Mouse (Mus musculus) regulatory T cell (primary cell): ENCODE results near the gene Hmgcll1.

Experiments used
- in situ Hi-C: fragments of 300-600 bp; cut with MboI, MseI; formaldehyde crosslinking; loops from one replicate; pipeline ENCODE4 v1.15.1; 2025; ENCODE audit warnings: high pct_unique_total_duplicates

Hmgcll1 gene

DNA sequence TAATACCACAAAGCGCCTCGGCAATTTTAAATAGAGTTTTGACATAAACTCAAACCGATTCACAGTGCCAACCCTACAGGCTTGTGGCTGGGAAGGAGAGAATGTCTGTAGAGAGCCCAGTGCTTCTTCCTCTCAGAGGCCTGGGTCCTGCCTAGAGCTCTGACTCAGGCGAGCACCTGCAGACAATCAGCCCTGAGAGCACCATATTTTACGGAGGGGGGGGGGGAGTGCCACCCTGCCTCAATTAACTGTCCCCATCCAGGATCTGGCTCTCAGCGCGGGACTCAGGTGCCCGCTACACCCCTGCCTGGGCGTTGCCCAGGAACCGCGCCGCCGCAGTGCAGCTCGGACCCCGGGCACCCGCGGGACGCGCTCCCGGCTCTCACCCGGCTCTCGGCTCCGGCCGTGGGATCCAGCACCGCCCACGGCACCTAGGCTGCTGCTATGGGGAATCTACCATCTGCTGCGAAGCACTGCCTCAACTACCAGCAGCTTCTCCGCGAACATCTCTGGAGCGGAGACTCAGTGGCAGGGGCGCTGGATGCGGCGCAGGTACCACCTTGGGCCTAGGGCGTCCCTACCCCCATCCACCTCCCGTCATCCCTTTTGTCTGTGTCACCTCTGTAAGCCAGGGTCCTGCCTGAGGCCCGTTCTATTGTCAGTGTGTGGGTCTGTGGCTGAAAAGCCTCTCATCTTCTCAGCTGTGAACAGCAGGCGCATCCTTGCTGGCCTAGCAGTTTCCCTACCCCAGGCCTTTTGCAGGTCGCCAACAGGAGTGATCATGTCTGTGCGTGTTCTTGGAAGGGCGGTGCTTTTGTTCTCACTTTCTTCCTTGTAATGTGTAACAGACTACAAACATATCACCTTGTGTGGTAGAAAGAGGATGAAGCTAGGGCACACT is at the start of gene Hmgcll1:
Hmgcll1 (plus strand) TSS at position 225 of the 901 bp plus-strand sequence.
- in situ Hi-C loops = loop anchor here (25.0 kb wide), 1 partner anchor 747 kb away; no protein-coding TSS in a partner anchor

DNA sequence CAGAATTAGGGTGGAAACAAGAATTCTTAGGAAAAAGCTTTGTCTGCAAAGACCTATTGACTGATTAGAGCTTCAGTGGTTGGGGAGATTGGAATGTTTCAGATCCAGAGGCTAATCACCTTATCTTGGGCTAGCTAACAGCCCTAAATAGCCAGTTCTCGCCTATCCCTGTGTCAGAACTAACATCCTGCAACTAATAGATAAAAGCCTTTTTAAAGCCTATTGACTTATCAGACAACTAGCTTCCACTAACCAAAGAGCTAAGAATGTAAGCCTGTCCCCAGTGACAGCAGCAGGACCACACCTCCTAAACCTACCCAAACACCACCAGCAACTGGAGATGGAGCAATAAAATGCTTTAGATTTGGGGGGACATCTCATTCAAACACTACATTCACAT is 34.6 kb upstream of the Hmgcll1 start:
- in situ Hi-C loops = no loop called here

DNA sequence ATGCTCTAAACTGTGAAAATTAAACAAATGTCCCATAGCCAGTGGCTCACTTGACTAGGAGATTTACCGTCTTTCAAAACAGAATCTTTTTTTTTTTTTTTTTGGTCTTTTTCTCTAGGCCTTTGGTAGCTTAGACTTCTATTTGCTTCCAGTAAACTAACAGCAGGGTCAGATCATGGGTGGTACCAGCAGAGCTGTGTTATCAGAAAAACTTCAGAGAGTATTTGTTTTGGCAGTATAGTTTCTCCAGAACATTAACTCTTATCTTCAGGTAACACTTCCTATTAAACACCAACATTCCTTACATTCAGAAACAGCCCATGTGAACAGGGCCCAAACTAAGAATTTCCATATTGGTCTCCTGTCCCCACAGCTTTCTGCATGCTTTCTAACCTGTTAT is 33.5 kb upstream of the Hmgcll1 start:
- in situ Hi-C loops = no loop called here

DNA sequence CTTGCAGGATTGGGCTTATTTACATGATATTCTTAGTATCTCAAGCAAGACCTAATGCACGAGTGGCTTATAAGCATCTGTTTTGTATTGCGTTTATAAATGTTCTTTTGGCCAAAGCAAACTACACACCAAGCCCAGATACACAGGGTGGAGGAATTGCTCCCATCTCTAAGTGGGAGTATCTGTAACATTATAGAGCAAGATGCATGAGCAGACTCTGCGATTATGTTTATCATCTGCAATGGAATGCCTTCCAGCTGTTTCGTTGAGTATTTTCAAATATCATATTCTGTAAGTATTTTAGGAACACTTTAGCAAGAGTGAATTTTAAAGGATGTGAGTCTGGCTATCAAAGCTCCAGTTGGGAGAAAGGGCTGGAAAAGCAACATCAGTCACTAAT is 25.2 kb upstream of the Hmgcll1 start:
- in situ Hi-C loops = no loop called here

DNA sequence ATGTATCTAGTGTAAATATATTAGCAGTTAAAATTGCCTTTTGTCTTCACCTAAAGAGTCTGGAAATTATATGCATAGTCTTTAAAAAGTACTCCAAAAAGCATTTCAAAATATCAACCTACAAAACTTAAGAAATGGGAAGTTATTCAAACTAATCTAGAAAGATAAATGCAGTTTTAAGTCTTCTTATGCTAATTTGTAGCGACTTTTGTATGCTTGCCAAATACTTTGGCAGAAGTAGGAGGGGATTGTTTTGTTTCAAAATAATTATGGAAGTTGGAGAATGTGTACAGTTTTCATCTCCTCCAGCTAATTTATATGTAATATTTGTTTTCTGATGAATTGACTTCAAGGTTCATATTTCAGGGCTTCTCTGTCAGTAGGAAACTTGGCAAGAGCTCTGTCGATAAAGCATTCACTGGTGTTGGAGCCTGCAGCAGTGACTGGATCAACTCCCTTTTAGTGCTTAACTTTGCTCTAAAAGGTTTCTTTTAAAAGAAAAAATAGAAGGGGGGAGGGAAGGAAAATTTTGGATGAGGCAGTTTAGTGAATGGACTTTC is 15.8 kb upstream of the Hmgcll1 start:
- in situ Hi-C loops = no loop called here

DNA sequence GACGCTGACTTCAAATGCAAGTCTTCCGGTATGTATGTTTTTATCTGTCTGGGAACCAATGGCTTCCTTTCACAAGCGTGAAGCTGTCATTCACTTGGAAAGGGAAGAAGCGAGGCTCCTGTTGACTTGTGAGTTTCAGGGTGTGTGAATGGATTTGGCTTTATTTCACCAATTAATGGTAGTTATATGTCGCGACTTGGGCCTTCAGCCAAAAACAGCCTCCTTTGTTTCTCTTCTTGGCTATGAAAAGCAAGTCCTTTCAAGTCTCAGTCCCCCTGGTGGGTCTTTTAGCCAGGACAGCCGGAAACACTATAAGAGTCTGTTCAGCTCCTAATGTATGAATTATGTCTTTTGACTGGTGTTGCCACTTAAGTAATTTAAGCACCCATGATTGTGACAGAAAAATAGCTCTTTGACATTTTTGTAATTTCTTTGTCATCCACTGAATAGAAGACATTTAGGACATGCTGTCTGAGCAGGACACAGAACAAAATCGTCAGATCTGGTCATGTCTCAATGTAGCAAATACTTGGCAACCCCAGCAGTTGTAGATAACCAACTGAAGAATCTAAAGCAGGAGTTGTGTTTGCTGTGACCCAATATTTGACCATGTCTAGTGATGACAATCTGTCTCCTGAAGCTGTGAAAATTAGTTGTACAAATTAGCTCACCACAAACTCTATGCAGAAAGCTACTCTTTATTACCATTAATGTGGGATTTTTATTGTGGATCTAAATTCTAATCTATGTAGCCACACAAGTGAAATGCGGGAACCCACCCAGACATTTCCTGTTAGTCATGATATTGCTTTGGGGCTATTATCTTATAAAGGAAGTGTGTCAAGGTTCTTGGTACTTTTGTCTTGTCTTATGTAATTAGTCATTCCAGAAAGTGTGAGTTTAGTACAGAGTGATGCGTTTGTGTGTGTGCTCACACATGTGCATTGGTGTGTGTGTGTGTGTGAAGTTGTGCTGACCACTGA is 13.5 kb upstream of the Hmgcll1 start:
- in situ Hi-C loops = loop anchor here (25.0 kb wide), 1 partner anchor 761 kb away; no protein-coding TSS in a partner anchor

GRCm38 (mm10) chr9:76003066-76003465 is 11.6 kb upstream of the Hmgcll1 start:
- in situ Hi-C loops = loop anchor here (25.0 kb wide), 1 partner anchor 759 kb away; no protein-coding TSS in a partner anchor

DNA sequence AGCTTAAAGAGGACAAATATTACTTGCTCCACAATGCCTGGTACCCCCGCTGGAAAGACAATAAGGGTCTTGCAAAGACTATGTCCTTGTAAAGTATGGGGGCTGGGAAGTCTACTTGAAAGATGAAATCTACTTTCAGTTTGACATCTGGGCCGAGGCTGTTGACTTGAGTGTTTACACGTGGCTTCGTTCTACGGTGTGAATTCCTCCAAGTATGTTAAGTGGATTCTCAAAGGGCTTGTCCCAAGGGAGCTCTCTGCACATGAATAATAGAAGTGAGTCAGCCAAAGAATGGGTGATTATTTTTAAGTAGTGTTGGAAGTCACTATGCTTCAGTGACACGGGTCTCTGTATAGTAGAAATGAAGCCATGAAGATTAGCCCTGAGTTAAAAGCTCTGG is 11.0 kb upstream of the Hmgcll1 start:
- in situ Hi-C loops = loop anchor here (25.0 kb wide), 1 partner anchor 759 kb away; no protein-coding TSS in a partner anchor

DNA sequence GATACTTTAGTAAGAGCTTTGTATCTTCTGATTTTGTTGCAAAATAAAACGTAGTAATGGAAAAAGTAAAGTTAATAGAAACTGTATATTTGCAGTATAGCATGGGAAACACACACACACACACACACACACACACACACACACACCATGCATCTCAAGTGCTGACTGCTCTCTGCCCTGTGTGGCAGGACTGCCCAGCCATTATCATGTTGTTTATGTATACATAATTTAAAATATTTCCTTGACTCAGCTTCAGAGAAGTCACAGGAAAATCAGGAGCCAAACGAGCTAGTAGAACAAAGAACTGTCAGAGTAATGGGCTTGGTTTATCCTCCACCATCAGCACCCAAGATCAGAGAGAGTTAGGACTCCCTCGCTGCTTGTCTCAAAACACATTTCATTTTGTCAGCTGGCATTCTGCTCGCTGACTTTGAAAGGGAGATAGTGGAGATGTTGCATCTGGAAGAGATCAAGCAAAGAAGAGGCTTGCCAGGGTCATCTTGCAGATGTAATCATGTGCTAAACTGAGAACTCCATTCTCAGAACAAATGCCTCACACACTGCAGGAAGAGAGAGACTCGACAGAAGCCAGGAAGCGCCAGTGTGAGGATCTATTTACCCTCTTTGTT is 7.2 kb upstream of the Hmgcll1 start:
- in situ Hi-C loops = loop anchor here (25.0 kb wide), 1 partner anchor 755 kb away; no protein-coding TSS in a partner anchor

DNA sequence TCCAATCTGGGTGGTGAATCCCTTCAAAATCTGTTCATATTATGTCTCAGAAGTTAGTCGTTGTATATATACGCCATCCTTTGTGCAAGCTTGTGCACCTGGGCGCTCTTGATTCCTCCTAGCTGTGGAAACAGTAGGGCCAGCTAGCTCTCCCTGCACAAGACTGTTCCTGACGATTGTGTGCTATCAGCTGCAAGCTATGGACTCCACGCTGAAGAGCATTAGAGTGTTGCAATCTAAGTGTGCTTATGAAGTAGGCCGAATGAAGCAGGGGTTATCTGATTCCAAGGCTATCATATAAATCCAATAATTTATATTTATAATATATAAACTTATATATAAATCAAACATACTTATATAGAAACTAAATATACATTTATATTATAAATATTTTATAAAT is 866 bp upstream of the Hmgcll1 start:
- in situ Hi-C loops = loop anchor here (25.0 kb wide), 1 partner anchor 749 kb away; no protein-coding TSS in a partner anchor

- in situ Hi-C loops = loop anchor here (25.0 kb wide), 1 partner anchor 746 kb away; no protein-coding TSS in a partner anchor
Observed at GRCm38 (mm10) chr9:76015971-76016370, 1.3 kb downstream of the Hmgcll1 start.

GRCm38 (mm10) chr9:76016506-76016905 is 1.9 kb downstream of the Hmgcll1 start:
- in situ Hi-C loops = loop anchor here (25.0 kb wide), 1 partner anchor 746 kb away; no protein-coding TSS in a partner anchor

GRCm38 (mm10) chr9:76023551-76023973 is 8.9 kb downstream of the Hmgcll1 start:
- in situ Hi-C loops = loop anchor here (25.0 kb wide), 1 partner anchor 739 kb away; no protein-coding TSS in a partner anchor

- in situ Hi-C loops = loop anchor here (25.0 kb wide), 1 partner anchor 738 kb away; no protein-coding TSS in a partner anchor
Observed at GRCm38 (mm10) chr9:76024277-76025246, 9.9 kb downstream of the Hmgcll1 start.

DNA sequence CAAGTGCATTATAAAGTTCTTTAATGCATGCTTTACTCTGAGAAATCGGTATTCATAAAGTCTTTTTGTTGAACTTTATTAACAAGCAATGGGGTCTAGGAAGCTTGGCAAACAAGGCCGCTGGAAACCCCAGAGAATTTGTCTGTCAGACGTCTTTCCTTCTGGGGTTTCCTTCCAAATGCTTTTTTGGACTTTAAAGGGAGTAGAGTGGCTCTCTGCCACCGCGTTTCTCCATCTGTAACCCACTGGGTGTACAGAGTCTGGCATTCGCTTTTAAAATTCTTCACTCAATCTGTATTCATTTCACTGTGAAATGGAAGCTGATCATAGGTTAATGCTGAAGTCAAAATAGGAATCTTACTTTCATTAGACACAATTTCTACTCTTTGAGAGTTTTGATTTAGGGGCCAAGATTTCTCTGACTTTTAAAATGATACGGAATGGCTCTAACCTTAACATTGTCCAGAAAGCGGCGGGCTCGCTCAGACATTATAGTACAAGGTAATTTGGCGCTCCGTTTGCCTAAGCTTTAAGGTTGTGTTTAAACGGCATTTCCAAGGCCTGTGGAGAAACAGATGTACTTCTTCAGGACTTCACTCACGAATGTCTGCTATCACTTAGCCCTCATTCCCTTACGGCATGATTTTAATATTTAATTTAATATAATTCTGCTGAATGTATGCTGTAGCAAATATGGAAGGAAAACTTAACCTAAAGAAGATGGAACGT is 15.0 kb downstream of the Hmgcll1 start:
- in situ Hi-C loops = no loop called here

DNA sequence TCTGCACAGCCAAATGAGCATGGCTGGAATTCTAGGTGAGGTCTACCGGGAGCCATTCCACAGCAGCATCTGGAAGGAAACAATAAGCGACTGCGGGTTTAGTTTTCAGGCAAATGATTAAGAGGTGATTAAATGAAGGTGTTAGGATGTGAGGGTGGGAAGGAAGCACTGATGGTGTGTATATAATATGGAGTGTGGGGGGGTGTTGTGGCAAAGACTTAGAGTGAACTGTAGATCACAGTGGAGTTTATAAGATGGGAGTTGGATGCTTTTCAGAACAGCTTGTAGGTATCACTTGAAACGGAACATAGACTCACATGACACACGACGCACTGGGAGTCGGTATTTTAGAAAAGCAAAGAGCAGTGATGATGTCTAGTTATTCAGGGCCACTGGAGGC is 20.4 kb downstream of the Hmgcll1 start:
- in situ Hi-C loops = no loop called here

- in situ Hi-C loops = no loop called here
Observed at GRCm38 (mm10) chr9:76038327-76039103, 23.9 kb downstream of the Hmgcll1 start.

DNA sequence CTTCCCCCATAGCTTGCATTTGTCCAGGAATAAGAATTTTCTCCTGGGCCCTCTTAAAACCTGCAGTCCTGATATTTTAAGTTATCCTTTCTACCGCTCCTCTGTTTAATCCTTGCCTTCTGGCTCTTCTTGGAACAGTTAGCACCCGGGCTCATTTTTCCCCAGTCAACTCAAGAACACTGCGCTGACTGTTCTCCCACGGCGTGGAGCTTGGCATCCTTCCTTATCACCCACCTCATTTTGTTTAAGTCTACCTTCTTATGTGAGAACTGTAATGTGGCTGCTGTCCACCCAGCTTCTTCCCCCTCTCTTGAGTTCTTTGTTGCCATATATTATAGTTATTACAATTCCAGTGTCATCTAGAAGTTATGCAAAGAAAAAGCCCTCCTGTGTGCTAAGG is 25.1 kb downstream of the Hmgcll1 start:
- in situ Hi-C loops = no loop called here
